Mouse (Mus musculus) monocyte, adult 5-6 weeks (primary cell): ENCODE measurements around the gene Unc119b. TPM values are rescaled to one million over a fixed set of nuclear protein-coding genes. Genes with fewer than 3 reads are reported as not detected.
A peak's percentile ranks its signal among the peaks of the same experiment; 100 is the strongest.
"Not testable (repeated sequence)": the region's sequence is repeated elsewhere in the genome, so short reads cannot be mapped to it uniquely, and the experiment has no call there.

ENCODE experiments used
- ATAC-seq: fragments of 153-309, 156-312 bp; replicated peaks from 2 replicates; pipeline ENCODE4 v1.8.0; 2017; ENCODE audit warnings: mild to moderate bottlenecking; ENCODE audit not compliant: low TSS enrichment, insufficient number of reproducible peaks, severe bottlenecking, poor library complexity, low FRiP score
- total RNA-seq: library from RNA; stranded (forward); fragments of 200-1000, 200-491, 200-594 nt; gene quantifications from 3 replicates; pipeline ENCODE4 v1.2.3, GENCODE M21; 2017

Gene Unc119b
- total RNA-seq, 1 experiment from 2014 or later, result 18.6 TPM

DNA sequence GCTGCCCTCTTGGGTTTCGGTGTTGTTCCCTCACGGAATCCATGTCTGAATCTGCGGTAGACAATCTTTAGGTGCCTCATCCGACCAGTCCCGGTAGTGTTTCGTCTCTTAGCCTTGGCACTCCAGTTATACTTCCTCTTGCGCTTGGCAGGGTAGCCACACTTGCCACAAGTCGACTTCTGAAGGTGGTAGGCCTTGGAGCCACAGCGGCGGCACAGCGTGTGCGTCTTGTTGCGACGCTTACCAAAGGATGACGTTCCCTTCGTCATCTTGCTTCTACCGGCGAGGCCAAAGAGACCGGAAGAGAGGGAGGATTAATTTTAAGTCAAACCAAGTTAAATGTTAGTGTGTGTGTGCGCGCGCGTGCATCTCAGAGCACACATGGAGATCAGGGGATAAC is 31.5 kb downstream of the Unc119b start:
- not testable (repeated sequence) for ATAC-seq

DNA sequence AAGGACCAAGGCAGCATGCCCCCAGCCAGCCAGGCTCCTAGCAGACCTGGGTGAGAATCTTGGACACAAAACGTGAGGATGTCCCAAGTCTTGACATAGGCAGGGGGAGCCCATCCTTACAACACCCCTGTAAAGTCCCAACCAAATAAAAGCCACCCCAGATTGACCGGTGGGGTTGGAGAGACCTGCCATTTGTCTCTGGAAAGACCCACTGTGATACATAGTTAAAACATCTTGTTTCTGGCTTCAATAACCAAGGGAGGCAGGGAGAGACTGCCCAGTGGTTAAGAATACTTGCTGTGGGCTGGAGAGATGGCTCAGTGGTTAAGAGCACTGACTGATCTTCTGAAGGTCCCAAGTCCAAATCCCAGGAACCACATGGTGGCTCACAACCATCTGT is 32.5 kb downstream of the Unc119b start:
- ATAC-seq, result no peak

DNA sequence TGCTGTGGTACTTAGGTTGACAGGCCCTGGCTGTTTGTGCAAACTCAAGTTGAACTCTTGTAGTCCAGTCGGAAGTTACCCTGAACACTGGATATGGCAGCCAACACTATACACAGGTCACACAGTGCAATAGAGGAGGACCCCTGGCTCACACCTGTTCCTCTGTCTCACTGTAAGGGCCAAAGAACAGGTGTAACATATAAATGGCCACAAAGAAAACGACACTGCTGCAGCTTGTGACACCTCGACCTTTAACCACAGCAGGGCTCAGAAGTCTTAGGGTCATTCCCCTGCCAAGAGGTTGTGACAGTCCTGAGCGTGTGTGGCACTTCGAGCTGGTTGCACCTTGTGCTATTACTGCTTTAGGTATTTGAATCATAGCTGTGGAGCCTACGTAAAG is 34.3 kb downstream of the Unc119b start:
- ATAC-seq, result no peak

DNA sequence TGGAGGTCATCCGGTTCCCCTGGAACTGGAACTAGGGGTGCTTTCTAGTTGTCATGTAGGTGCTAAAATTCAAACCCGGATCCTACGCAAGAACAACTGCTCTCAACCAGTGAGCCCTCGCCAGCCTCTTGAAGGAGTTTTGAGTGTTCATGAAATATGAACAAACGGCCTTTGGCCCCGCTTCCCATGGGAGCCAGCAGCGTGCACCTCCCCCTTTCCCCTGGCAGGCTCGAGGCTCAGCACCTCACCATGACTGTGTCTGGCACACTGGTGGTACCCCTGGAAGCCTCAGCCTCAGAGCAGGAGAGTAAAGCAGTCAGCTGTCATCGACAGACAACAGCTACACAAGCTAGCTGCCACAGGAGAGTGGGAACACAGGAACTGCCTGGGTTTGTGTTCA is 34.8 kb downstream of the Unc119b start:
- no peak for ATAC-seq

DNA sequence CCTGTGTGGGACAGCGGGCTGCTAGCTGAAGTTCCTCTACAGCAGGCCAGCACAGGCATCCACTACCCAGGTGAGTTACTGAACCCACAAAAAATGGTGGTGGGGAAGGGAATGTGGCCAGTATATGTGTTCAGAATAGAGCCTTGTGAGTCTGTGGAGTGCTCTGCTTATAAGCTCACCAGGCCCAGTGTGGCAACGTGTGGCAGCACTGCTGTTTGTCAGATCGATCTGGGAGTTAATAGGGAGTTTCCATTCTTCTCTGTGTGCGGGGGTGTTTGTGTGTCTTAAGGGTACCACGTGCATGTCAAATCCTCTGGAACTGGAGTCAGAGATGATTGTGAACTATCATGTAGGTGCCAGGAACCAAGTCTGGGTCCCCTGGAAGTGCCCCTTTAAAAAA is 35.2 kb downstream of the Unc119b start:
- ATAC-seq, result no peak

DNA sequence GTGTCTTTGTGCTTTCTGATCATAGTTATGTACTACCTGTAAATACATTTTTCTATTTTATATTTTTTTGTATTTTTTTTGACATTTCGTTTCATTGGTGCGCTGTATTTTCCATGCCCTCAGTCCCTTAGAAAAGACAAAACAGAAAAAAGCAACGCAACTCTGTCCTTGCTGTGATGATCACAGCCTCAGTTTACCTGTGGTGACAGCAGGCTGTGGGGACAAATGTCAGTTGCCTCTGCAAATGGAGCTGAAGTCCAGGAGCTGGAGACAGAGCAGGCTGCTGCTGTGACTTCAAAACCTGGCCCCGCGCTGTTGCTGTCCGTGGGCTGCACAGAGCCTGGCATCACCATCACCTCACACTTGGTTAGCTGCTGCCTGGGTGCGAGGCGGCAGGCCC is 36.6 kb downstream of the Unc119b start, which contains the start of gene Gm10401:
TSS of gene Gm10401 (minus strand) at position 101 of the 400 bp plus-strand sequence.
- ATAC-seq, result no peak

DNA sequence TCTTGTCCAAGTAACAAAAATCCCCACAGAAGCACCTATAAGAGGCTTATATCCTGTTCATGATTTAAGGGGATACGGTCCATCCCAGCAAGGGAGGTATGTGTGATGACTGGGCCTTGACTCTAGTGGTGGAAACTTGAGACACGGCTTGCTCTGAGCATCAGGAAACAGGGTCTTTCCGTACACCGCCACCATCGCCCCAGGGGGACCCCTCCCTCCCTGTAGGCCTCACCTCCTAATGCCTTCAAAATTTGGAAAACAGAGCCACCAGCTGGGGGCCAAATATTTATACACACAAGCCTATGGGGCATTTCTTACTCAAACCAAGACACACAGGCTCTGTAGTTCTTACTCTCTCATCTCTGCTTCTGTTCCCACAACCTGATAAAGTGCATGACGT is 43.0 kb downstream of the Unc119b start:
- ATAC-seq, result no peak

DNA sequence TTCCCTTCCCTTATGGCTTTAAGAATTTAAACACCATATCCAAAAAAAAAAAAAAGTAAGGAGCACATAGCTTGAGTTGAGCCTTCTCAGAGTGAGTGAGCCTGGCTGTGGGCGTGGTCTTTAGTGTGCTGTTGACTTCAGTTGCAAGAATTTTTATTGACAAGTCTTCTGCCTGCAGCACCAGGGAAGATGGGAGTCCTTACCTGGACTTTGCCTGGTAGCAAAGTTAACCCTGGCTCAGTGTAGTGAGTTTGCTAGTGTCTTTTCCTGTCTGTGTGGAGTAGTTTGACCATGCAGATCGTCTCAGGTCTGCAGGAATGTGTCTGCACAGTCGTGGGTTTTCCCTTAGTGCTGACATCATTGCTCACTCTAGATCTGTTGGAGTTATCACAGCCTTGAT is 43.8 kb downstream of the Unc119b start:
- no peak for ATAC-seq

DNA sequence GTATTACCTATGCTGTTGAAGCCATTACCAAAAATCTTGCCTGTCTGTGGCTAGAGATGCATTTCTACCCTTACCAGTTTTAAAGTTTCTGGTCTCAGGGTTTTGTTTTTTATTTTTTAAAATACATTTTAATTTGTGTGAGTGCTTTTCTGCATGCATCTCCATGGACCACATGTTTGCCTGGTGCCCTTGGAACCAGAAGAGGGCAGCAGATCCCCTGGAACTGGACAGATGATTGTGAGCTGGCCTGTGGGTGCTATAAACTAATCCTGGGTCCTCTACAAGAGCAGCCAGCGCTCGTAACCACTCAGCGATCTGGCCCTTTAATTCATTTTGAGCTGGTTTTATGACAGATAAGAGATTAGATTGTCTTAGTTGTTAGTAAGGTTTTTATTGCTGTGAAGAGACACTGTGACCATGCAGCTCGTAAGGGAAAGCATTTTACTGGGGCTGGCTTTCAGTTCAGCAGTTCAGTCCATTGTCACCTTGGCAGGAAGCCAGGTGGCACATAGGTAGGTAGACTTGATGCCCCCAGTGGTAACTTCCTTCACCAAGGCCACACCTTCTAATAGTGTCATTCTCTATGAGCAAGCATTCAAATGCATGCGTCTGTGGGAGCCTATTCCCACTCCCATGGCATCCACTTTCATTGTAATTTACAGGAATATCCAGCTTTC is 45.0 kb downstream of the Unc119b start:
- no peak for ATAC-seq

DNA sequence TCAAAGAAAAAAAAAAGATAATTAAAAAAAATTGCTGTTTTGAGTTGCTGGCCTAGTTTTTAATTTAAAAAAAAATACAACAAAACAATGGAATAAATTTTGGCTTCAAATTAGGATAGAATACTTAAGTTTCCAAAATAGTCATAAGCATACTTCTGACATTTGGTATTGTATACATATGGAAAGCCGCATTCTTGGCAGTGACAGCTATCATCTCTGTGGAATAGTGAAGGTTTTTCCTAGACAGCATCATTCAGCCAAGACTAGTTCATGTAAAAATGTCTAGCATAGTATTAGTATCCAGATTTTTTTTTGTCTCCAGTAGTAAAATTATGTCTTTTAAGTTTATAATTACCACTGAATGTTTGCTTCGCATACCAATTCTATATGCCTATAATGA is 49.1 kb downstream of the Unc119b start:
- ATAC-seq, result no peak

DNA sequence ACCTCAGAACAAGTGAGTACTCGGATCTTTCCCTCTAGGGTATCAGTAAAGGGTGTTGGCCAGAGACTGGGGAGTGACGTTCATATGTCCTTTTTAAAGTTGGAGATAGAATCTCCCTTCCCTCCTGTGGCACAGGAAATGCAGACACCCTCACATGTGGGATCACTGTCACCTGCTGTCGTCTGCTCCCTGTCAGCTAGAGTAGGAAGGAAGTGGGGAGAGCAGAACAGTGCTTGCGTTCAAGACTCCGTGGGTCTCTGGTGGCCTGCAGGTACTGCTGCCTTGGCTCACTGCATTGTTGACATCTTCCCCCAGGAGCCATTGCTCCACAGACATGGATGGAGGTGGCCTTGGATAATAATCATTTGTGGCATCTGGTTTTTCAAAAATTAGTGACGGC is 51.3 kb downstream of the Unc119b start:
- no peak for ATAC-seq

DNA sequence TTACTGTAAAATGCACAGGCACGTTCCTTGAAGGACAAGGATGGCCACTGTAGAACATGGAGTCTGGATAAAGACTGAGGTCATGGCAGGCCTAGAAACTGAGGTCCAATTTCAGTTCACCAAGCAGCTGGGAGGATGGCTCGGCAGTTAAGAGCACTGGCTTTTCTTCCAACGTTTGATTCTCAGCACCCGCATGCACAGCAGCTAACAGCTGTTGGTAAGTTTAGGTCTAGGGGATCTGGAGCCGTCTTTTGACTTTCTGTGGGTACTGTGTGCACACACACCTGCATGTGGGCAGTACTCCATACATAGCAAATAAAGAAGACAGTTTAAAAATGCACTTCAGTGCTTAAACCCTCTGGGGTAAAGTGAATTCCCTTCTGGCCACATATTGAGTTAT is 53.1 kb downstream of the Unc119b start:
- ATAC-seq, result no peak

DNA sequence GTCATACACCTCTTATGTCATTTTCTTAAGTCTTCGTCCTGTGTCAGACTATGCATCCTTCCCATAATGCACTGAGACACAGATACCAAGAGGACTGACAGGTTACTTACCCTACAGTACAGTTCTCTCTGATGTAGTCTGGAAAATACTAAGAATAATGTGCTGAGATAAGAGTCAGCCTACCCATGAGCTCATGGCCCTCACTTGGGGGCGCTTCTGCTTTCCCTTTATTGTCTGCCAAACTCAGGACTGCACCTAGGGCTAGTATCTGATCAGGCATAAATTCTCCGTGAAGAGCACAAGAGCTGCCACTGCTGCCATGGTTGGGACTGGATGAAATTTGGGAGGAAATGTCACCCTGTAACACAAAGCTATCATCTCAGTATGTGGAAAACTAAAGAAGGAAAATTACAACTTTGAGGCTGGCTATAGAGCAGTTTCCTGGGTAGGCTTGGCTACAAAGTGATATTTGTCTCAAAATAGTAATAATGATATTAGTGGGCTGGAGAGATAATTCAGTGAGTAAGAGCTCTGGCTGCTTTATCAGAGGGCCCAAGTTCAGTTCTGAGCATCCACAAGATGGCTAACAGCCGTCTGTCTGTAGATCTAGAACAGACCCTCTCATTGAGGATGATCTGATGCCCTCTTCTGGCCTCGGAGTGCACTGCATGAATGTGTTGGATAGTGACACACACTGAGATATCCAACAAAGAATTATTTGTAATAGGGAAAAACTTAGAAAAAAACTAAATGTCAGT is 58.5 kb downstream of the Unc119b start:
- ATAC-seq, result peak; percentile 75; the same call in 1 of the 2 replicates

DNA sequence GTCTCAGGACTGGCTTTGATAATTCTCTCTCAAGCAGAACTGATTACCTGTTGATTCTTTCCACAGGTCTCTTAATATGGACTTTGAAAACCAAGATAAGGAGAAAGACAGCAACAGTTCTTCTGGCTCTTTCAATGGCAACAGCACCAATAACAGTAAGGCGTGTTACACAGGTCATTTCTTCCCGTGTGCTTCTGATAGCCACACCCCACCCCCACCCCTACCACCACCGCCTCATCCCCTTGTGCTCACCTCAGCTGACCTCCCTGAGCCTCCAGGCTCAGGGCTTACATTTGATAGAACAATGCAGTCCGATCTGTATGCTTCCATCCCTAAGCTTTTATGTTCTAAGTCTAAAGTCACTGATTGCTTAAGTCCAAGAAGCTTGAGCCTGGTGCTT is 60.0 kb downstream of the Unc119b start:
- ATAC-seq, result no peak

DNA sequence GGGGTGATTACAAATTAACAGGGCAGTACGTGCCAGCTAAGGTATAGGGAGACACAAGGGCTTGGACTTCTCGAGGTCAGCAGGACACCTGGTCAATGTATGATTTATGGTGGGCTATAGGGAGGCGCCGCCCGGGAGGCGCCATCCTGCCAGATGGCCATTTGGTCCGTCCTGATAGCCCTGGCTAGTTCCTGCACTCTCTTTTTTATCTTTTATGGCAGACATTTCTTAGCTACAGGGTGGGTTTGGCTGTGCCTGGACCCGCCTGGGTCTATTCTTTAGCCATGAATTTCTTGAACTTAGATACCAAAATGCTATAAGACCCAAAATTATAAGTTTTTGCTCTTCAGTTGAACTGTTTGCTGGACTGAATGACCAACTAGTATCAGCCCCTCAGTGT is 61.5 kb downstream of the Unc119b start:
- not testable (repeated sequence) for ATAC-seq

Other genes starting within 250 kb of the Unc119b start
- 10.6 to 17.9 TPM (median 14.4 TPM) in 3 replicates for gene Oasl2, start 238.0 kb downstream of the Unc119b start, total RNA-seq
- gene Oasl1, start 211.7 kb downstream of the Unc119b start, total RNA-seq, result 0.95 to 2.6 TPM (median 1.5 TPM) in 3 replicates
- gene 2210016L21Rik, start 192.8 kb downstream of the Unc119b start, total RNA-seq, result 4.2 to 13.3 TPM (median 8.5 TPM) in 3 replicates
- gene Hnf1a, start 163.9 kb downstream of the Unc119b start, total RNA-seq, result not detected in 3 replicates
- 29.9 to 52.1 TPM (median 44.8 TPM) in 3 replicates for gene Sppl3, start 123.8 kb downstream of the Unc119b start, total RNA-seq
- 0.75 TPM in 1 of 3 replicates, not detected in the others for gene Gm10401, start 36.7 kb downstream of the Unc119b start, total RNA-seq
- 10.4 to 19.1 TPM (median 15.8 TPM) in 3 replicates for gene Acads, start 15.6 kb downstream of the Unc119b start, total RNA-seq
- 59.6 to 65.0 TPM (median 62.6 TPM) in 3 replicates for gene Mlec, start 23.2 kb upstream of the Unc119b start, total RNA-seq
- gene Cabp1, start 59.4 kb upstream of the Unc119b start, total RNA-seq, result not detected in 3 replicates
- 57.1 to 85.3 TPM (median 81.5 TPM) in 3 replicates for gene Pop5, start 100.9 kb upstream of the Unc119b start, total RNA-seq
- gene Rnf10, start 137.9 kb upstream of the Unc119b start, total RNA-seq, result 58.1 to 134 TPM (median 61.2 TPM) in 3 replicates
- gene Coq5, start 144.7 kb upstream of the Unc119b start, total RNA-seq, result 41.4 to 45.3 TPM (median 44.4 TPM) in 3 replicates
- 110 to 176 TPM (median 141 TPM) in 3 replicates for gene Dynll1, start 166.0 kb upstream of the Unc119b start, total RNA-seq
- gene Srsf9, start 192.2 kb upstream of the Unc119b start, total RNA-seq, result 62.5 to 83.1 TPM (median 79.3 TPM) in 3 replicates
- gene Gatc, start 206.2 kb upstream of the Unc119b start, total RNA-seq, result 4.9 to 7.6 TPM (median 5.8 TPM) in 3 replicates
- 16.4 to 23.1 TPM (median 22.2 TPM) in 3 replicates for gene Triap1, start 206.2 kb upstream of the Unc119b start, total RNA-seq
- 55.6 to 79.0 TPM (median 64.1 TPM) in 3 replicates for gene Cox6a1, start 214.0 kb upstream of the Unc119b start, total RNA-seq